Mouse (Mus musculus) frontal cortex, postnatal 36 days (tissue): Measurements from ENCODE around the gene Zmym4.
"Not testable (repeated sequence)": the region's sequence is repeated elsewhere in the genome, so short reads cannot be mapped to it uniquely, and the experiment has no call there.

Source experiments
- DNase-seq, 2 experiments: peaks; one replicate each; pipeline ENCODE4 v3.0.0; 2022; ENCODE audit warnings: low spot score in 2 of 2

The Zmym4 gene

DNA sequence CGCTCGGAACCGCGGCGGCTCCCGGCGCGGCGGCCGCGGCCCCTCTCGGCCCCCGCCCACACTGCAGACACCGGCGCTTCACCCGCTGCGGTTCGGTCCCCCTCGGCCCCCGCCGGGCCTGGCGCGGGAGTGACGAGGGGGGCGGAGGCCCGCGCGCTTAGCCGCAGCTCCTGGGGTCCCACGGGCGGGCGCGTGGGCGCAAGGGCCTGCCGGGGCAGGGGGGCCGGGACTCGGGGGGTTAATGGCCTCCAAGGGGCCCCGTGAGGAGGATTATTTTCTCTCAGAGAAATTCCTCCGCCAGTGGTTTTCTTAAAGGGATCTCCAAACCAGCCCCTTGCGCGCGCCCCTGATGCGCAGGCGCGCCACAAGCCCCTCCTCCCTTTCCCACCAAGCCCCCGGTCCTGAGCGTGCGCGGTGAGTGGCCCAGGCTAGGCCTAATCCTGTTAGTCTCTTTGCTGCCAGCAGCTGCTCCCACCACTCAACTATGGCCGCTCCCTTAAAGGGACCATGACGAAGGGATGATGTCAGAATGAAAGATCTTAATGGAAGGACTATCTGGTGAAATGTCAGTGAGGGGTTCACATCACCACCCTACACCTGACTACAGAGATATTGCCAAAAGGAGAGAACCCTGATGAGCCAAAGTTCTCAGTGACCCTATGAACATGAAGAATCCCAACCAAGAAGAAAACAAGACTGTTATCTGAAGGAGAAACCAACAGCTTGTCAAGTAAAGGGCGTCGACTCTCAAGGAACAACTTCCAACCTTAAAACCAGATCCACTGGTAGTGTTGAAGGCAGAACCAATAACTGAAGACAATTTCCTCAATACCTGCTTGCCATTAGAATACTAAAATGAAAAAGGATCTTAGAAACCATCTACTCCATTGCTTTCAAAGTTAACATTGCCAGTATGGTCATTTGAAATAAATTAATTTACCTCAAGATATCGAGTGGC is at the start of gene Zmym4:
Zmym4 (minus strand) TSS at position 272 of the 958 bp plus-strand sequence.
- peak; percentile 91 to 96 for DNase-seq

DNA sequence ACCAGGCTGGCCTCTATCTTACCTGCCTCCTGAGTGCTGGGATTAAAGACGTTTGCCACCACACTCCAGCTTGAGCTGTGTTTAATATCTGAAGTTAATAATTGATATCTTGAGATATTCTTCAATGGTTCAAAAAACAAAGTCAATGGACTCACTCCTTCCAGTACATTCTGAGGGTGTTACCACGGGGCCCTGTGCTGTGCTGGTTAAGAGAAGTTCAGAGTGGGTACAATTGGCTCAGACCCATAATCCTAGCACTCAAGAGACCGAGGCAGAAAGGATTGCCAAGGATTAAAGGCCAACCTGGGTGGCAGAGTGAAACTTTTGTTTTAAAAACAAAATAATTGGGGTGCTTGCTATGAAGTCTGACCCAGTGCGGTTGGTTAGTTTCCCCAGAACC is 48.4 kb upstream of the Zmym4 start:
- no peak for DNase-seq

DNA sequence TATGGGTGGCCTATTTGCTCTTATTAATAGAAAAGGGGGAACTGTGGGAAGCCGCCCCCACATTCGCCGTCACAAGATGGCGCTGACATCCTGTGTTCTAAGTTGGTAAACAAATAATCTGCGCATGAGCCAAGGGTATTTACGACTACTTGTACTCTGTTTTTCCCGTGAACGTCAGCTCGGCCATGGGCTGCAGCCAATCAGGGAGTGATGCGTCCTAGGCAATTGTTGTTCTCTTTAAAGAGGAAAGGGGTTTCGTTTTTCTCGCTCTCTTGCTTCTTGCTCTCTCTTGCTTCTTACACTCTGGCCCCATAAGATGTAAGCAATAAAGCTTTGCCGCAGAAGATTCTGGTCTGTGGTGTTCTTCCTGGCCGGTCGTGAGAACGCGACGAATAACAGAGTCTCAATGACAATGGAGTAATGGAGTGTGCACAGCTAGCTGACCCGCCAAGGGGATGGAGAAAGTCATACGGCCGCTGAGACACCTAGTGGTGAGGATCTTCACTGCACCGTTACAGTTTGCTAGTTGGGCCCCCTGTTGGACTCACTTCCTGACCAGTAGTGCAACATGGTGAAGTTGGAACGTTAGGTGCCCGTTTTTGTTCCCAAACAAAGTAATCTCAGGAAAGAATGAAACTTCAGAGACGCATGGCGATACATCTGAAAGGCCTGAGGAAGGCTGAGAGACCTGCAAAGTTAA is 47.5 kb upstream of the Zmym4 start:
- DNase-seq: peak; percentile 80 to 89

DNA sequence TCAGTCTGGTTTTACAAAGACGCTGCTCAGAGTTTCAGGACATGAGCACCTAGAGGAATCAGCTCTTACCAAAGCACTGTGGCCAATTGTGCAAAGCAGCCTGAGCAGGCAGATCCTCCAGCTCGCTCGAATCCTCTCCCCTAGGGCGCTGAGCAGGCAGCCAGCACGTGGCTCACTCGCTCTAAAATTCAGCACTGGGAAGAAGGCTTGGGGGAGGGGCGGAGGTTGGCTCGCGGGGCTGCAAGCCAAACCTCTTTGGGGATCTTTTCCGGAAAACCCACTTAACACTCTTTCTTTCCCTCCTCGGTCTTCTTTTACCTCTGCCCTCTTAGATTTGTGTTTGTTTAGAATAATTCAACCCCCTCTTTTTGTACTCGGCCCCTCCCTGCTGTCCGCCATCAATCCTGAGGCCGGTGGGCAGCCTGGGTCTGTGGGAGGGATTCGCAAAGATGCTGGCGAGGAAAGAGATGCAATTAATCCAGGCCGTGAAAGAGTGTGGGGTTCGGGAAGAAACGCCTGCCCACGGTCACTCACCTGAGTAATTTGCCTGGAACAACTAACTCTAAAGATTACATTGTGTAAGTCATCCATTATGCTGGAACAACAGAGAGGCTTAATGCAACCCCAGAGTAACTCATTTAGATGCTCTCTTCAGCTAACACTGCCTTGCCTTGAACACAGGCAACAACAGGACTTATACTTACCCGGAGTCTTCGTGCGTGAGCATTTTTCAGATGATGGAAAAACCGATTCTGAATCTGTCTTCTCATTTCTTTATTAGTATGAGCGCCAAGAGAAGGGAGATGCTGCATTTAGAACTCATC is 37.4 kb upstream of the Zmym4 start:
- DNase-seq: peak; percentile 69 to 74

DNA sequence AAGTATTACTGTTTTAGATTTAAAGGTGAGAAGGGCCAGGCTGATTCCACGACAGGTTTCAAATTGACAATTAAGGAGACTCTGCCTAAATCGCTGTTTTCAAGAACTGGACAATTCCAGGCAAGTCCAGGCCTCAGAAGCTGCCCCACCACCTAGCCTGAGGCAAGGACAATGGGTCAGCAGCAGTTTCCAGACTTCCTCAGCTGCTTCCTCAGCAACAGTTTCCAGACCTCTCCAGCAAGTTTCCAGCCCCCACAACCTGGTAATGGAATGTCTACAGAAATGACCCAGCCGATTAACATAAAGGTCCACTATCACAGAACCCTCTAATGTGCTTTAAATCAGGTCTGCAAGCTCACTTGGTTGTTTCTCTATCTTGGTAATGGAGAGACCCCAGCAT is 36.4 kb upstream of the Zmym4 start:
- no peak for DNase-seq

DNA sequence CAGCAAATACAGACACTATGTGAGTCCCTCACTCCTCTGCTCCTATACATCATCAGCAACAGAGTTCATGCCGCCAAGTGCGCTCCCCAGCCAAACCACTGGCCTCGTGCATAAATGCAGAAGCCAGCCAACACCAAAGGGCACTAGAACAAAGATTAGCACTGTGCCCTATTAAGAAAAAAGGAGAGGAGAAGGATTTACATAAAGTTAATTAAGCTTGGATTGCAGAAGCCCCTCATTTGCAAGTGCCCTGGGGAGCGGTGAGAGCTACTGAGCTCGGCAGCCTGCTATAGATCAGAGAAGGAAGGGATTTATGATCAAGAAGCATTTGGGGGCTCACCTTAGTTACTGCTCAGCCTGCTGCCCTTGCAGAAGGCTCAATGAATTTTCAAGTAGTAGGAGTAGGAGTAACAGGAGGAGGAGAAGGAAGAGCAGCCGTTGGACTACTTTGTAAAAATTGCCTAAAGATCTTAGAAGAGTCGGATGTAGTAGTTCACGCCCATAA is 32.7 kb upstream of the Zmym4 start:
- no peak for DNase-seq

DNA sequence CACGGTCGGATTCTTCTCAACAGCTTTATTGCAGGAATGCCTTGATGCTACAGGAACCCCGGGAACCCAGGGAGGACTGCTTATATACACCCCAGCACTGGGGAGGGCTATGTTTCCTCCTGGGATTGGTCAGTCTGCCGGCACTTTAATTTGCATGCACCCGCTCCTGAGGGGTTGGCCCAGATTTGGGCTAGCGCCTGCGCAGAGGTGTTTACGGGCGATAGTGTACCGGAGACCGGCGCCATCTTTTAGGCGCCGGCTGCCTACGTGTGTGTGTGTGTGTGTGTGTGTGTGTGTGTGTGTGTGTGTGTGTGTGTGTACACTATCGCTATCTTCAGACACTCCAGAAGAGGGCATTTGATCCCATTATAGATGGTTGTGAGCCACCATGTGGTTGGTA is 31.4 kb upstream of the Zmym4 start:
- DNase-seq: not testable (repeated sequence)

DNA sequence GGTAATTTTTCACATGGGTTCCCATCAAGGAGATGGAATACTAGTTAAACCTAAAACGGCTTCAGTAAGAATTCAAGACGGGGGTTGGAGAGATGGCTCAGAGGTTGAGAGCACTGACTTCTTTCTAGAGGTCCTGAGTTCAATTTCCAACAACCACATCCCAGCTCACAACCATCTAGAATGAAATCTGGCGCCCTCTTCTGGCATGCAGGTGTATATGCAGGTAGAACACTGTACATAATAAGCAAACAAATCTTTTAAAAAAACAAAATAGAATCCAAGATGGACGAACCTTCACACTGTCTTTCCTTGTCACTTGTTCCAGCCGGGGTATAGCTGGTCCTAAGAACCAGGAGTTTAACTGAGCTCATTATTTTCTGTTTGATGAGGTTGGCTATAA is 24.4 kb upstream of the Zmym4 start:
- no peak for DNase-seq

DNA sequence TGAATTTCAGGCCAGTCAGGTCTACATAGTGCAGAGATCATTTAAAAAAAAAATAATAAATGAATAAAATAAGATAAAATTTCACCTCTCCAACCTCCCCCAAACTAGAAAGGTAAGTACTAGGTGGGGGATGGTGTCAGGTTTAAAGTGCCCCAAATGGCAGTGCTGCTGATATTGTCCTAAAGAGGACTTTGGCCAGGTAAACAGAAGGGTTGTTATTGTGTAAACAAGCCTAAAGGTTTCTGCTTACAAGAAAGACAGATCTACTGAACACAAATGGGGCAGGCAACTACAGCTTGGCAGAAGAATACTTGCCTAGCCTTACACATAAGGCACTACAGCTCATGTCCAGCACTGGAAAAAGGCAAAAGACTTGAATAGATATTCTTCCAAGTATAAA is 22.6 kb upstream of the Zmym4 start:
- no peak for DNase-seq

DNA sequence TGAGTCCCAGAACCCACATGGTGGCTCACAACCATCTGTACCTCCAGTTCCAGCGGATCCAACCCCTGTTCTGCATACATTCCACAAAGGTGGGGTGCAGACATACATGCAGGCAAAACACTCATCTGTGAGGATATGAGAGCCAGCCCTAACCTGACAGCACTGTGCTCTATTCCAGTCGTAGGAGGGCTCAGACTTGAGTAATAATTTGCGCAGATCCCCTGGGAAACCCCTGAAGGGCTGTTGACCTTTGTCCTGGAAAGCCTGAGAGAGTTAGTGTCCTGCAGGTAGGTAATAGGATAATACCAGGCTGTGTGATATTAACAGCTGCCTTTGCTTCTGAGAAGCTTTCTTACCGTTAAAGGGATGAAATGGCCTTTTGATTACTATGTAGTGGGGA is 20.6 kb upstream of the Zmym4 start:
- DNase-seq: no peak

DNA sequence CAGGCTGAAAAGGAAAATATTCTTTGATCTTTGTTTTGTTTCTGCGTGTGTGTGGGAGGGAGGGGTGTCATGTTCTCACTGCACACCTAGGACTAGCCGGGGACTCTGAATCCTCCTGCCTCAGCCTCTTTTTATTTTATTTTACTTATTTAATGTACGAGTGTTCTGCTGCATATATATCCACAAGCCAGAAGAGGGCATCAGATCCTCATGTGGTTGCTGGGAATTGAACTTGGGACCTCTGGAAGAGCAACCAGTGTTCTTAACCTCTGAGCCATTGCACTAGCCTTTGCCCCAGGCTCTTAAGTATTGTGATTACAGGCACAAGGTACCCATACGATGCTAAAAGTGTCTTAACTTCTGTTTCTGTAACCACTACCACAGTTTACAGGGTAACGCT is 18.8 kb upstream of the Zmym4 start:
- DNase-seq: no peak

DNA sequence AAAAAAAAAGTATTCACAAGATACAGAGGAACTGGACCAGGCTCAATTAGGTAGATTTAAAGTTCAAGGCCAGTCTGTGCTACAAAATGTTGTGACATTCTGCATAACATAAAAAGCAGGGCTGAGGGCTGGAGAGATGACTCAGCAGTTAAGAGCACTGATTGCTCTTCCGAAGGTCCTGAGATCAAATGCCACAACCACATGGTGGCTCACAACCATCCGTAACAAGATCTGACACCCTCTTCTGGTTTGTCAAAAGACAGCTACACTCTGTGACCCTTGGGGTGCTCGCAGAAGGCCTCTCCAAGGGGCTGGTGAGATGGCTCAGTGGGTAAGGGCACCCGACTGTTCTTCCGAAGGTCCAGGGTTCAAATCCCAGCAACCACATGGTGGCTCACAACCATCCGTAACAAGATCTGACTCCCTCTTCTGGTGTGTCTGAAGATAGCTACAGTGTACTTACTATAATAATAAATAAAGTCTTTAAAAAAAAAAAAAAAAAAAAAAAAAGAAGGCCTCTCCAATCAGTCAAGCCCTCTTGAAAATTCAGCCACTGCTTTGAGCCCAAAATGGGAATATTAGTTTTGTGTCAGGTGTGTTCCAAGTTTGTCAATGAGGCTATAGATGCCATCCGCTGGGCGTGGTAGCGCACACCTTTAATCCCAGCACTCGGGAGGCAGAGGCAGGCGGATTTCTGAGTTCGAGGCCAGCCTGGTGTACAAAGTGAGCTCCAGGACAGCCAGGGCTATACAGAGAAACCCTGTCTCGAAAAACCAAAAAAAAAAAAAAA is 16.0 kb upstream of the Zmym4 start:
- DNase-seq: not testable (repeated sequence)

DNA sequence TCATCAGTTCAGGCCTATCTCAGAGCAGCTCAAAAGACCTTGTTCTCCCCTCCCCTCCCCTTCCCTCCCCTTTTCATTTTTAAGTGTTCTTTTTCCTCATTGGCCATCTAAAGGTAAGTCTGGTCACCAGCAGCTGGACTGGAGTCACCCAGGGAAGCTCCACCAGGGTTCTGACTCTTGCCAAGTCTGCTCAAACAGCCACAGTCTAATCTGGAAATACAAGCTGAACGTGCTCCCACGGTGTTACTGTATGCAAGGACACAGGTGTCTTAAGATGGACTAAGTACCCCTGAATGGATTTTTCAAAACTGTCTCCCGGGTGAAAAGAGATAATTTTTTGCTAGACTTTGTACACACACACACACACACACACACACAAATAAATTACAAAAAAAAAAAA is 15.4 kb upstream of the Zmym4 start:
- no peak for DNase-seq

DNA sequence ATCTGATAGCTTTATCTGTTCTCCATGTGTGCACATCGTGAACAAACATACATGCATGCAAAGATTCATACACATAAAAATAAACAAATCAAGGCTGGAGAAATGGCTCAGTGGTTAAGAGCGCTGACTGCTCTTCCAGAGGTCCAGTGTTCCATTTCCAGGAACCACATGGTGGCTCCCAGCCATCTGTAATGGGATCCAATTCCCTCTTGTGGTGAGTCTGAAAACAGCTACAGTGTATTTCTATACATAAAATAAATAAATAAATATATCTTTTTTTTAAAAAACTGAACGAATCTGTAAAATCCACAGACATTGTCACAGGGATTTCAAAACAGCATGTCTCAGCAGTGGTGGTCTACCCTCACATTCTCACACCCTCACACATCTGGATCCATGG is 10.8 kb upstream of the Zmym4 start:
- DNase-seq: no peak

DNA sequence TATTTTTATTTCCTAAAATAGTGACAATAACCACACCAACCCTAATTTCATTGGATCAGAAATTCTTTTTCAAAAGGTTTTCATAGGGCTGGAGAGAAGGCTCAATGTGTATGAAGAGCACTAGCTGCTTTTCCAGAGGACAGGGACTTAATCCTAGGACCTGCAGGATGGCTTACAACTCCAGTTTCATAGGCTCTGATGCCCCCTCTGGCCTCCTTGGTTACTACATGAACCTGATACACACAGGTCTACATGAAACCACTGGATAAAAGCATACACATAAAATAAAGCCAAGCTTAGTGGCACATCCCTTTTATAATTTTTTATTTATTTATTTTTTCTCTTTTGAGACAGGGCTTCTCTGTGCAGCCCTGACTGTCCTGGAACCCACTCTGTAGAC is 9.5 kb upstream of the Zmym4 start:
- peak; percentile 9 to 20 for DNase-seq

DNA sequence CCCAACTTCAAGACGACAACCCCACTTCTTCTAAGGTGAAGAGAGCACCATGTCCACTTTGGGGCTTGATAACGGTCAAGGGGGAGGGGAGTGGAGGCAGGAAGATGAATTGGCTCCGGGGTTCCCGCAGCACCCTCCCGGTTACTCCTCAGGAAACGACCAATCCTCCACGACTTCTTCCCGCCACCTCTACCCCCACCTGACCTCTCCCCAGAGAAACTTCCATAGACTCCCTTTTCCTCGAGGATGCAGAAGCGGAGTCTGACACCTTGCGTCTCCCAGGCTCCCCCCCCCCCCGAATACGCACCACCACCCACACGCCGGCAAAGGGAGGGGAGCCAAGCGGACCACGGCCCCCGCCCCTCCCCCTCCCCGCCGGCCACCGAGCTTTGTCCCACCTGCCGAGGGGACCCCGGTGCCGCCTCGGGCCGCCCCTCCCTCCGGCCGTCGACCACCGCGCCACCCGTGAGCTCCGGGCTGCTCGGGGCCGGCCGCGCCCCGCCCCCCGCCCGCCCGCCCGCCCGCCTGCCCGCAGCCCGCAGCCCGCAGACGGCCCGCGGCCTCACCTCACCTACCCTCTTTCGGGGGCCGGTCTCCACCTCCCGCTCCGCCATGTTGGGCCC is 583 bp downstream of the Zmym4 start:
- peak; percentile 8 to 10 for DNase-seq

DNA sequence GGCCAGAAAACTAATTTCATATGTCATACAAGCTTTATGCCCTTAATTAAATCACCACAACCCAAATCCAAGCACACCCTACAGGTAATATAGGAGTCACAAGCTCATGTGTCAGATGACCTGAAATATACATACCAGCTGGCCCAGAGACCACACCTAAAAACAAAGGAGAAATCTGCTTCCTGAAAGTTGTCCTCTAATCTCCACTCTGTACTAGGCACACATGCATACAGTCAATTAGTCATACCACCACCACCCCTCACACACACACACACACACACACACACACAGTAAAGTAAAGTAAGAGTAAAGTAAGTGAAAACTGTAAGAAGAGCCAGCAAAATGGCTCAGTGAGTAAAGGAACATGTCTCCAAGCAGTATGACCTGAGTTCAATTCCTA is 9.3 kb downstream of the Zmym4 start:
- DNase-seq: no peak

DNA sequence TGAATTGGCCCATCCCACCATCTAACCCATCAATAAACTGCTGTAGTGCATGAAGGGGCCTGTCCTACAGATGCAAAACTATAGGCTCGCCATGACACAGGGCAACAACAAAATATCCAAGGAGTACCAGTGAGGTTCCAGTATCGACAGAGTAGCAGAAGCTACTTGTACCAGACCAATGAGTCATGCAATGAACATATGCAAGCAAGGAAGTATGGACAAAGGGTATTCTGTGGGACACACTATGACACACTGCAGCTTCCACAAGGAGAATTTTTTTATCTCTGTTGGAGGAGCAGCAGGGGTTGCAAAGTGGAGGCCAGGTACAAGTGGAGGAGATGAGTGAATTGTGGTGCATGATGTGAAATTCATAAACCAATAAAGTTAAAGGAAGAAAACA is 9.7 kb downstream of the Zmym4 start:
- no peak for DNase-seq

DNA sequence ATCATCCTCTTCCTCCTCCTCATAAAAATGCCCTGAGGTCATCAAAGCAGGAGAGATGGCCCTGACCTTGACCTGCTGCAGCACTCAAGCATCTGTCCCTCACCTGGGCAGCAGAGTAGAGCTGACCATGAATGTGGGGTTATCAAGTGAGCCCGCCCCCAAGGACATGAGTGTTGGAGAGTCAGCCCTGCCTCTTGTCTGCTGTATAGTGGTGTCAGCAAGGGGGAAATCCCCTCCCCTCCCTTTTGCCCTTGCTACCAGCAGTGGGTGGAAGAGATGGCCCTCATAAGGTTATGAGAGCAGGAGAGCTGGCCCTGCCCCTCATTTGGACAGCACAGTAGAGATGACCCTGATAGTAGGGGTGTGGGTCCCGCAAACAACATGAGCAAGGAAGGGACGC is 10.5 kb downstream of the Zmym4 start:
- DNase-seq: no peak

DNA sequence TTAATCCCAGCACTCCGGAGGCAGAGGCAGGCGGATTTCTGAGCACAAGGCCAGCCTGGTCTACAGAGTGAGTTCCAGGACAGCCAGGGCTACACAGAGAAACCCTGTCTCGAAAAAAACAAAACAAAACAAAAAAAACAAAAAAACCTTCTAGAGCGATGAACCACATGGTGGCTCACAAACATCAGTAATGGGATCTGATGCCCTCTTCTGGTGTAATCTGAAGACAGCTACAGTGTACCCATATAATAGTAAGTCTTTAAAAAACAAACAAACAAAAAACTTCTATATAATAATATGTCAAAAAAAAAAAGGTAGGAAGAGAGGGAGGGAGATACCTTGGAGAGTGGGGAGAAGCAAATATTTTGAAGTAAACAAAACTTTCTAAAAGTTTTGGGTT is 17.1 kb downstream of the Zmym4 start:
- DNase-seq: not testable (repeated sequence)

DNA sequence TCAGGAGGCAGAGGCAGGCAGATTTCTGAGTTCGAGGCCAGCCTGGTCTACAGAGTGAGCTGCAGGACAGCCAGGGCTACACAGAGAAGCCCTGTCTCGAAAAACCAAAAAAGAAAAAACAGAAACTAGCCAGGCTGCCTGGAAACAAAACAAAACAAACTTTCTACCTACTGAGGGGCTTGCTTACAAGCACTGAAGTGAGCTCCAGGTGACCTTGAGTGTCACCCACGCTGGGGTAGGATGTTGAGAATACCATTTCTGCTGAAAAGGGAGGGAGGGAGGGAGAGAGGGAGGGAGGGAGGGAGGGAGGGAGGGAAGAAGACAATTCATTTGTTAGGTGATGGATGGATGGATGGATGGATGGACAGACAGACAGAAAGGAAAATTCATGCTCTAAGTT is 24.5 kb downstream of the Zmym4 start:
- DNase-seq: no peak
